Mouse (Mus musculus): ENCODE measurements around the gene Col4a3. TPM values are rescaled to one million over a fixed set of nuclear protein-coding genes. Genes with fewer than 3 reads are reported as not detected.

Gene Col4a3
- total and polyA plus RNA-seq, 2 experiments from 2014 or later: 0.08 to 0.63 TPM

GRCm38 (mm10) chr1:82761454-82762169 lies 174.9 kb downstream of the Col4a3 start:
- Histone ChIP-seq H3K4me3 (ENCODE audit: low read depth, low read length) (no peak overlapping the region), H3K9me3 (replicated peaks; ENCODE audit: control insufficient read depth, low read length) (no peaks in the 10 kb centered on the region), H3K27ac (ENCODE audit: low read depth) (no peak overlapping the region), H3K9ac (replicated peaks; ENCODE audit: low read depth, low read length) (no peak overlapping the region), H3K4me2 (ENCODE audit: low read depth, low read length) (no peak overlapping the region), H3K36me3 (replicated peaks; ENCODE audit: control insufficient read depth, insufficient read depth, low read length) (0 out of 2 replicates have a peak, but pooled peaks cover 9% of the 10 kb centered on the region), H3K4me1 (ENCODE audit: control insufficient read depth, insufficient read depth) (no peaks in the 10 kb centered on the region), H3K27me3 (ENCODE audit: control insufficient read depth, insufficient read depth, low read length) (no peaks in the 10 kb centered on the region)
- DNase-seq (ENCODE audit: low spot score) (no peak), ATAC-seq (ENCODE audit: insufficient read depth, low read depth) (no peak)
- WGBS: 88% methylated on average over 8 of the region's 8 CpGs
- TF ChIP-seq EP300 (IDR thresholded peaks at IDR 0.05; ENCODE audit: low read depth): no peak
- no peak for TF ChIP-seq CTCF (IDR thresholded peaks at IDR 0.05; ENCODE audit: low read depth)

- Histone ChIP-seq H3K4me2 (ENCODE audit: low read depth, low read length) (no peak overlapping the region), H3K4me1 (ENCODE audit: control insufficient read depth, insufficient read depth) (no peaks in the 10 kb centered on the region), H3K4me3 (ENCODE audit: low read depth, low read length) (no peak overlapping the region), H3K27ac (ENCODE audit: low read depth) (no peak overlapping the region), H3K36me3 (replicated peaks; ENCODE audit: control insufficient read depth, insufficient read depth, low read length) (0 out of 2 replicates have a peak, but pooled peaks cover 7% of the 10 kb centered on the region), H3K9ac (replicated peaks; ENCODE audit: low read depth, low read length) (no peak overlapping the region), H3K9me3 (replicated peaks; ENCODE audit: control insufficient read depth, low read length) (no peaks in the 10 kb centered on the region), H3K27me3 (ENCODE audit: control insufficient read depth, insufficient read depth, low read length) (no peaks in the 10 kb centered on the region)
- no peak for DNase-seq (ENCODE audit: low spot score)
- TF ChIP-seq CTCF (IDR thresholded peaks at IDR 0.05; ENCODE audit: low read depth) (no peak), EP300 (IDR thresholded peaks at IDR 0.05; ENCODE audit: low read depth) (no peak)
- no peak for ATAC-seq (ENCODE audit: insufficient read depth, low read depth)
- 73% methylated on average over 1 of the region's 1 CpGs for WGBS
Observed at GRCm38 (mm10) chr1:82762274-82762673, 175.6 kb downstream of the Col4a3 start.

GRCm38 (mm10) chr1:82766227-82766626 lies 179.5 kb downstream of the Col4a3 start:
- Histone ChIP-seq H3K9me3 (replicated peaks; ENCODE audit: control insufficient read depth, low read length) (no peaks in the 10 kb centered on the region), H3K4me2 (ENCODE audit: low read depth, low read length) (no peak overlapping the region), H3K27me3 (ENCODE audit: control insufficient read depth, insufficient read depth, low read length) (no peaks in the 10 kb centered on the region), H3K27ac (ENCODE audit: low read depth) (no peak overlapping the region), H3K9ac (replicated peaks; ENCODE audit: low read depth, low read length) (no peak overlapping the region), H3K36me3 (replicated peaks; ENCODE audit: control insufficient read depth, insufficient read depth, low read length) (no peaks in the 10 kb centered on the region), H3K4me3 (ENCODE audit: low read depth, low read length) (no peak overlapping the region), H3K4me1 (ENCODE audit: control insufficient read depth, insufficient read depth) (no peaks in the 10 kb centered on the region)
- TF ChIP-seq EP300 (IDR thresholded peaks at IDR 0.05; ENCODE audit: low read depth) (no peak), CTCF (IDR thresholded peaks at IDR 0.05; ENCODE audit: low read depth) (no peak)
- 18% methylated on average over 1 of the region's 1 CpGs for WGBS
- ATAC-seq (ENCODE audit: insufficient read depth, low read depth) (no peak), DNase-seq (ENCODE audit: low spot score) (no peak)

DNA sequence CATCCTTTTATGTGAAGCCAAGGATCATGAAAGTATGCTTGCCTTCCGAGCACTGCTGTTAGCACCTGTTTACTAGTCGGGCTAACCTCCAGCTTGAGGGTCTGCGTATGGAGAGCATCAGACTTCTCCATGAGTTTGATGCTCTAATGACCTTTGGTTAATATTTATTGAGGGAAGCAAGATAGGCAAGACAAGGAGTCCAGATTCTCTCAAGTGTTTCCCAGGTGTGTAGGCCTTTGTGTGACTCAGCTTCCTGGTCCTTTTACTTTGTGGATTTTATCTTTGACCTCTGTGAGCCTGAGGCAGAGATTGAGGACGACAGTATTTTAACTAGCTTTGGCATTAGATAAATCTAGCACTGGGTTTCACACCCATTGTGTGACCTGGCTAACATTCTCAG lies 179.9 kb downstream of the Col4a3 start:
- no peaks in the 10 kb centered on the region for H3K27me3 ChIP-seq (ENCODE audit: control insufficient read depth, insufficient read depth, low read length)
- H3K9ac ChIP-seq (replicated peaks; ENCODE audit: low read depth, low read length): no peak overlapping the region
- no peak overlapping the region for H3K27ac ChIP-seq (ENCODE audit: low read depth)
- no peak for DNase-seq (ENCODE audit: low spot score)
- TF ChIP-seq CTCF (IDR thresholded peaks at IDR 0.05; ENCODE audit: low read depth) (no peak), EP300 (IDR thresholded peaks at IDR 0.05; ENCODE audit: low read depth) (no peak)
- H3K4me2 ChIP-seq (ENCODE audit: low read depth, low read length): no peak overlapping the region
- WGBS: 50% methylated on average over 4 of the region's 4 CpGs
- no peak overlapping the region for H3K4me3 ChIP-seq (ENCODE audit: low read depth, low read length)
- no peaks in the 10 kb centered on the region for H3K36me3 ChIP-seq (replicated peaks; ENCODE audit: control insufficient read depth, insufficient read depth, low read length)
- H3K4me1 ChIP-seq (ENCODE audit: control insufficient read depth, insufficient read depth): no peaks in the 10 kb centered on the region
- H3K9me3 ChIP-seq (replicated peaks; ENCODE audit: control insufficient read depth, low read length): no peaks in the 10 kb centered on the region
- ATAC-seq (ENCODE audit: insufficient read depth, low read depth): no peak

DNA sequence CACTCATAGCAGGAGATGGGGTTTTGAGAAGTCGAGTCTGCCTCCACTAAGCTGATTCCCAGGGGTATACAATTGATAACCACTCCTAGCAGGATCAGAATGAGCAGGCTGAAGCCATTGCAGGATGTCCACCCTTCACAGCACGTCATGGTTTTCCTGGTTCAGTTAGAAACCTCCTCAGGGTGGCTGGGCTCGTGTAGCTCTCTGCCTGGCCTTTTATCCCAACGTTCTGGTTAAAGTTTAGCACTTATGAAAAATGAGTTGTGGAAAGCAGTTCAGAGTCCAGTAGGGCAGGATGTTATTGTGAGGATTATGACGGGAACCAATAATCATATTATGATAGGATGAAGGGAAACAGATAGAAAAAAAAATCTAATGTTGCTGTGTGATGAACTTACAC lies 181.5 kb downstream of the Col4a3 start, which contains the start of gene Tm4sf20:
Tm4sf20 (minus strand) TSS at position 193 of the 400 bp plus-strand sequence.
- ATAC-seq (ENCODE audit: insufficient read depth, low read depth): no peak
- 55% methylated on average over 5 of the region's 5 CpGs for WGBS

More for the DNA sequence above, 181.5 kb downstream of the Col4a3 start, which contains the start of gene Tm4sf20:
- Histone ChIP-seq H3K4me2 (ENCODE audit: low read depth, low read length) (no peak within 1 kb of the TSS), H3K36me3 (replicated peaks; ENCODE audit: control insufficient read depth, insufficient read depth, low read length) (no peaks in the 10 kb centered on the region), H3K9me3 (replicated peaks; ENCODE audit: control insufficient read depth, low read length) (no peaks in the 10 kb centered on the region), H3K27ac (ENCODE audit: low read depth) (no peak within 1 kb of the TSS), H3K4me1 (ENCODE audit: control insufficient read depth, insufficient read depth) (no peaks in the 10 kb centered on the region), H3K27me3 (ENCODE audit: control insufficient read depth, insufficient read depth, low read length) (no peaks in the 10 kb centered on the region), H3K4me3 (ENCODE audit: low read depth, low read length) (no peak within 1 kb of the TSS), H3K9ac (replicated peaks; ENCODE audit: low read depth, low read length) (no peak within 1 kb of the TSS)
- TF ChIP-seq CTCF (IDR thresholded peaks at IDR 0.05; ENCODE audit: low read depth) (no peak), EP300 (IDR thresholded peaks at IDR 0.05; ENCODE audit: low read depth) (no peak)
- no peak for DNase-seq (ENCODE audit: low spot score)

All from heart, postnatal 0 days (tissue).